ENCODE assay signal across 8 mouse cellular contexts in the genomic region with DNA sequence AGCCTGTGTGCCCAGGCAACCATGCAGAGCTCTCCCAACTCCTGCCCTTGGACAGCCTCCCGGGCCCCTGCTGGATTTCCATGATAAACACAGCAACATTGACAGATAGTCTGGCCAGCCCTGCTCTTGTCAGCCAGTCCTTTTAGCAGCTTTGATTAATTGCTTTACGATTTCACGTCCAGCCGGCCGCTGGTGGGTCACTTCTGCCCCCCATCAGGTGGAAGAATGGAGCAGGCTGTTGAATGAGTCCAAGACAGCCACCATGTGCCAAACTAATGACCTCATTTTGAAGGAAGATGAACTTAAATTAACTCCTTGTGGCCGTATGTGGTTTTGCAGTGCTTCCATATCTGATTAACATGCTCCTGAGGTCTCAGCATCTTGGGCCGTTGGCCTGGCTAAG. TPM values are rescaled to one million over a fixed set of nuclear protein-coding genes. Genes with fewer than 3 reads are reported as not detected.
DNase-seq lines count a peak whose midpoint lies in the region; ATAC-seq and TF ChIP-seq lines count a peak whose summit lies in the region.
"Had no signal": no experiment of that assay in that cellular context is flagged by ENCODE, and none has a peak within 500 bp of the region (broad histone marks: within the 10 kb centered on the region; RNA-seq: fewer than 3 reads in every experiment).

No protein-coding gene starts in this region.

- DNase-seq in kidney, postnatal 0 days (ENCODE audit: low spot score), result no peak
- DNase-seq in ZHBTc4 (ENCODE audit: low read depth, low spot score), result peak; percentile 37
- no peak for DNase-seq in lung, postnatal 36 days

- H3K4me2 ChIP-seq in kidney, postnatal 0 days (ENCODE audit: low read length), result no peak overlapping the region
- H3K4me2 ChIP-seq in kidney, embryonic 15.5 days, result no peak overlapping the region
- H3K4me2 ChIP-seq in kidney, embryonic 14.5 days (replicated peaks; ENCODE audit: low read depth, low read length), result no peak overlapping the region

- H3K9me3 ChIP-seq in kidney, postnatal 0 days (replicated peaks; ENCODE audit: low read length), result no peaks in the 10 kb centered on the region
- H3K9me3 ChIP-seq in kidney, embryonic 15.5 days (replicated peaks), result no peaks in the 10 kb centered on the region
- H3K9me3 ChIP-seq in E14TG2a.4 (ENCODE audit: low read length), result no peaks in the 10 kb centered on the region
- no peaks in the 10 kb centered on the region for H3K9me3 ChIP-seq in kidney, embryonic 14.5 days (ENCODE audit: control insufficient read depth, low read length)

- TF ChIP-seq CTCF in kidney, postnatal 0 days (IDR thresholded peaks at IDR 0.05; ENCODE audit: low read depth), result 0 out of 2 replicates have a peak, but pooled peaks have one; percentile 6
- peak; percentile 35 for TF ChIP-seq CTCF in E14TG2a.4 (conservative IDR thresholded peaks at IDR 0.05; ENCODE audit: low read length)

- no peak for ATAC-seq in kidney, postnatal 0 days (replicated peaks; ENCODE audit: low FRiP score, low read depth)
- no peak for ATAC-seq in kidney, embryonic 15.5 days (replicated peaks; ENCODE audit: low FRiP score)
- peak; percentile 45 for ATAC-seq in megakaryocyte progenitor cell, adult 5-6 weeks (replicated peaks; ENCODE audit: poor library complexity)
- no peak for ATAC-seq in kidney, embryonic 14.5 days (ENCODE audit: low FRiP score, low TSS enrichment)
- ATAC-seq: activated CD4-positive, CD25-positive, alpha-beta regulatory T cell, adult 4 months had no signal

- H3K27ac ChIP-seq in kidney, postnatal 0 days, result no peak overlapping the region
- H3K27ac ChIP-seq in kidney, embryonic 15.5 days, result no peak overlapping the region
- H3K27ac ChIP-seq in kidney, embryonic 14.5 days (ENCODE audit: low read depth, low read length), result no peak overlapping the region

- no peak overlapping the region for H3K4me3 ChIP-seq in kidney, postnatal 0 days (replicated peaks; ENCODE audit: low read depth, low read length)
- no peak overlapping the region for H3K4me3 ChIP-seq in kidney, embryonic 15.5 days (replicated peaks)
- H3K4me3 ChIP-seq in E14TG2a.4 (replicated peaks; ENCODE audit: low read length), result no peak overlapping the region
- no peak overlapping the region for H3K4me3 ChIP-seq in kidney, embryonic 14.5 days (ENCODE audit: low read length)

- WGBS in kidney, postnatal 0 days, result 28% methylated on average over 7 of the region's 7 CpGs
- WGBS in kidney, embryonic 15.5 days, result 26% methylated on average over 7 of the region's 7 CpGs
- 33% methylated on average over 7 of the region's 7 CpGs for WGBS in kidney, embryonic 14.5 days

- peaks cover 78% of the 10 kb centered on the region for H3K36me3 ChIP-seq in kidney, postnatal 0 days (ENCODE audit: insufficient read depth, low read length)
- peaks cover 99% of the 10 kb centered on the region for H3K36me3 ChIP-seq in kidney, embryonic 15.5 days
- peaks cover 100% of the 10 kb centered on the region for H3K36me3 ChIP-seq in E14TG2a.4 (ENCODE audit: insufficient read depth, low read length)
- peaks cover 94% of the 10 kb centered on the region for H3K36me3 ChIP-seq in kidney, embryonic 14.5 days (ENCODE audit: control insufficient read depth, insufficient read depth, low read length)

- no peaks in the 10 kb centered on the region for H3K27me3 ChIP-seq in kidney, postnatal 0 days (ENCODE audit: insufficient read depth, low read length)
- H3K27me3 ChIP-seq in kidney, embryonic 15.5 days, result no peaks in the 10 kb centered on the region
- no peaks in the 10 kb centered on the region for H3K27me3 ChIP-seq in E14TG2a.4 (ENCODE audit: insufficient read depth, low read length)
- no peaks in the 10 kb centered on the region for H3K27me3 ChIP-seq in kidney, embryonic 14.5 days (ENCODE audit: control insufficient read depth, insufficient read depth, low read length)

- H3K4me1 ChIP-seq in kidney, postnatal 0 days (replicated peaks; ENCODE audit: insufficient read depth, low read length), result no peaks in the 10 kb centered on the region
- no peaks in the 10 kb centered on the region for H3K4me1 ChIP-seq in kidney, embryonic 15.5 days
- peaks cover 92% of the 10 kb centered on the region for H3K4me1 ChIP-seq in E14TG2a.4 (replicated peaks; ENCODE audit: low read depth, low read length)
- no peaks in the 10 kb centered on the region for H3K4me1 ChIP-seq in kidney, embryonic 14.5 days (ENCODE audit: control insufficient read depth, insufficient read depth, low read length)

- H3K9ac ChIP-seq in kidney, postnatal 0 days (ENCODE audit: low read depth, low read length), result no peak overlapping the region
- H3K9ac ChIP-seq in kidney, embryonic 15.5 days, result no peak overlapping the region
- no peak overlapping the region for H3K9ac ChIP-seq in kidney, embryonic 14.5 days (ENCODE audit: low read depth, low read length)

RNA-seq across cellular contexts. Expression of a gene that starts 30.0 kb away (rescaled TPM):
- not detected in 2 replicates for polyA plus RNA-seq in kidney, postnatal 0 days (2015; fragmentation: Nextera tagmentation; extraction: Ambion mirVana)
- polyA plus RNA-seq in kidney, embryonic 15.5 days (2015; fragmentation: Nextera tagmentation; extraction: Ambion mirVana), result not detected in 2 replicates
- total RNA-seq in megakaryocyte progenitor cell, adult 5-6 weeks (2015), result not detected in 2 replicates
- total RNA-seq in megakaryocyte progenitor cell, adult 5-6 weeks (2017), result not detected in 2 replicates
- not detected in 2 replicates for polyA plus RNA-seq in kidney, embryonic 14.5 days (2014; fragmentation: Nextera tagmentation; extraction: Ambion mirVana)
- polyA plus RNA-seq: activated CD4-positive, CD25-positive, alpha-beta regulatory T cell, adult 4 months had no signal

RNA-seq across cellular contexts. Expression of a gene that starts 37.4 kb away (rescaled TPM):
- 83.2 and 87.5 TPM in 2 replicates for polyA plus RNA-seq in kidney, postnatal 0 days (2015; fragmentation: Nextera tagmentation; extraction: Ambion mirVana)
- polyA plus RNA-seq in kidney, embryonic 15.5 days (2015; fragmentation: Nextera tagmentation; extraction: Ambion mirVana), result 86.4 and 98.7 TPM in 2 replicates
- total RNA-seq in megakaryocyte progenitor cell, adult 5-6 weeks (2015), result 13.8 and 29.4 TPM in 2 replicates
- total RNA-seq in megakaryocyte progenitor cell, adult 5-6 weeks (2017), result 26.5 and 28.1 TPM in 2 replicates
- 81.5 and 102 TPM in 2 replicates for polyA plus RNA-seq in kidney, embryonic 14.5 days (2014; fragmentation: Nextera tagmentation; extraction: Ambion mirVana)
